Mouse (Mus musculus) testis, adult 2 months (tissue): ENCODE measurements at regions not wholly inside any gene's neighbourhood (a gene's known extent, or its start where the extent isn't known, plus 50 kb on each side); places are given as distances from the start of the nearest gene placed in this dataset.

ENCODE experiments used
- H3K27ac ChIP-seq: fragments of 200-500 bp; 2 replicates; pipeline ENCODE4 v1.5.1; 2012; ENCODE audit warnings: low read depth, low read length; ENCODE audit not compliant: control insufficient read depth, insufficient read depth
- H3K27me3 ChIP-seq: fragments of 200-500 bp; 2 replicates; pipeline ENCODE4 v1.6.1; 2012; ENCODE audit warnings: mild to moderate bottlenecking, low read length, moderate library complexity; ENCODE audit not compliant: control insufficient read depth, insufficient read depth
- H3K36me3 ChIP-seq: fragments of 200-500 bp; 2 replicates; pipeline ENCODE4 v1.6.1; 2012; ENCODE audit warnings: mild to moderate bottlenecking, low read length; ENCODE audit not compliant: control insufficient read depth, insufficient read depth
- H3K4me1 ChIP-seq: fragments of 200-500 bp; 2 replicates; pipeline ENCODE4 v1.6.1; 2012; ENCODE audit warnings: low read length; ENCODE audit not compliant: control insufficient read depth, insufficient read depth
- H3K4me3 ChIP-seq: fragments of 200-500 bp; 2 replicates; pipeline ENCODE4 v1.5.1; 2012; ENCODE audit warnings: low read depth, mild to moderate bottlenecking, low read length, moderate library complexity, mixed read lengths; ENCODE audit not compliant: control insufficient read depth
- CTCF ChIP-seq: fragments of 200-500 bp; IDR thresholded peaks from 2 replicates; pipeline ENCODE4 v1.5.1; 2012; ENCODE audit warnings: low read depth, mild to moderate bottlenecking, inconsistent platforms, low read length, moderate library complexity; ENCODE audit not compliant: control insufficient read depth, insufficient read depth, insufficient replicate concordance
- POLR2A ChIP-seq: fragments of 200-500 bp; IDR thresholded peaks from 2 replicates; pipeline ENCODE4 v1.6.1; 2012; ENCODE audit warnings: low read depth, mild to moderate bottlenecking, inconsistent platforms, low read length, moderate library complexity; ENCODE audit not compliant: control insufficient read depth

DNA sequence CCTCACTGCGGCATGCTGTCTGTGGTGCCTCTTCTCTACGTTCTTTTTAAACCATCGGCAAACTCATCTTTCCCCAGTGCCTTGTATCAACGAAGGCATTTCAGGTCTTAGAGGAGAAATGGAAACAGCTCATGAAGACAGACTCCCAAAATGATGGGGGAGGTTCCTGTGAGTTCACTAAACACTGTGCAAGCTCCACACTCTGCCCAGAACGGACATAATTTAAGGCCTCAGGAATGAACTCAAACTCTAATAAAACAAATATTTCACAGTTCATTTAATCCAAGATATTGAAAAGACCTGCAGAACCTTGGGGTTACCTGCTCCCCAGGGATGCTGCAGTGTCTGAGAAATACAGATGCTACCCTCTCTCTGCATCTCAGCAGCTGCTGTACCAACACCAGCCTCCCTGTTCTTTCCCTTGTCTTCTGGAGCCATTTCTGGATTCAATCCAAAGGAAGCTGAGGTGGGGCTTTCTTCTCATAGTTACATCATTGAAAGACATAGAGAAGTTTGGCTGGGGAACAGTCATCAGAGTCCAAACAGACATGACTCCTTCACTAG, 217.4 kb downstream of the Tox3 start:
- no peak overlapping the region for H3K4me3 ChIP-seq
- TF ChIP-seq POLR2A (no peak), CTCF (no peak)
- no peaks in the 10 kb centered on the region for H3K4me1 ChIP-seq
- H3K36me3 ChIP-seq, result no peaks in the 10 kb centered on the region
- no peaks in the 10 kb centered on the region for H3K27me3 ChIP-seq
- no peak overlapping the region for H3K27ac ChIP-seq

DNA sequence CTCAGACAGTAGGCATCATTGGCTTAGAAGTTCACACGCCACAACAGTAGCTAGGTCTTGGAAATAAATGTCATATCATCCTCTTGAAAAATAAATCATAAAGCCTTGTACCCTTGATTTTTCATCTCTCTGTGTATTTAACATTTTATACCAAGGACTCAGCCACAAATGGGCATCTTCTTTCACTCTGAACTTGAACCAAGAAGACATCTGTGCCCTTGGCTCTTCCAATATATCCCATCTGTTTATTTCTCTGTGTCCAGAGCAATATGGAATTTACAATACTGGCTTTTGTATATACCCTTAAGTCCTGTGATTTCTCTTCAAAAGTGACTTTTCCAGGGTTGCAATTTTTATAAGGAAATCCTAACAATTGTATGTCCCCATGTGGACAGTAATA, 222.7 kb downstream of the Tox3 start:
- no peaks in the 10 kb centered on the region for H3K27me3 ChIP-seq
- H3K4me1 ChIP-seq, result no peaks in the 10 kb centered on the region
- no peak for TF ChIP-seq CTCF
- TF ChIP-seq POLR2A, result no peak
- H3K36me3 ChIP-seq, result no peaks in the 10 kb centered on the region
- H3K27ac ChIP-seq, result no peak overlapping the region
- no peak overlapping the region for H3K4me3 ChIP-seq

DNA sequence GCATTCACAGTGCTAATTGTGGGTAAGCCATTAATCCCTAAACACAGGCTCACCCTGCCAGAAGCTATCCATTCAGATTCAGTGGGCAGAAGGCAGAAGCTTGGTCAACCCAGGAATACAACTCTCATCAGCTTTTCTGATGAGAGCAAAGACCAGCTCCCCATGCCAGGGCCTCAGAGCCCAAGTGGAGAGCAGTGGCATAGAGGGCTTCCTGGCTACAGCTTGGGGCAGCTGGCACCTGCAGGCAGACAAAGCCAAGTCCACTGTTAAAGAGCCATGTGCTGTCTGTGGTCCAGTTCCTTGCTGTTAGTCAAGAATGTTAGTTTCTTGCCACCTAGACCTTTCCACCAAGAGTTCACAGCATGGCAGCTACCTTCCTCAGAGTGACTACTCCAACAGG, 225.0 kb downstream of the Tox3 start:
- Histone ChIP-seq H3K27me3 (no peaks in the 10 kb centered on the region), H3K36me3 (no peaks in the 10 kb centered on the region), H3K4me3 (no peak overlapping the region), H3K27ac (no peak overlapping the region), H3K4me1 (no peaks in the 10 kb centered on the region)
- TF ChIP-seq CTCF, result no peak
- TF ChIP-seq POLR2A, result no peak

DNA sequence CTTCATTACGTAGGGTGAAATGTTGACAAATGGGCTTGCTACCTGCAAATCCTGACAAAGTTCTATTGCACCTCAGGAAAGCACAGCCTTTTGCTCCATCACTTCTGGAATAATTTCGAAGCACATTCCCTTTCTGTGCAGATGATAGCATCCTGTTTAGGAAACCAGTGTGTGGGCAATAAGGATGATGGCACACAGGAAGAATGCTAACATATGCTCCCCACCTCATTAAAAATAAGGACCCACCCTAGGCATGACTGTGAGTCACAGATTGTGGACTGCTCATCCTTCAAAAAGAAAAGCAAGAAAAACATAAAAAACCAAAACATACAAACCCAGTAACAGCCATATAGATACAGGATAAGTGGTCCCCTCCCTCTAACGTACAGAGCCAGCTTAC, 226.2 kb downstream of the Tox3 start:
- H3K27ac ChIP-seq, result no peak overlapping the region
- no peak for TF ChIP-seq POLR2A
- TF ChIP-seq CTCF, result no peak
- H3K4me1 ChIP-seq, result no peaks in the 10 kb centered on the region
- no peaks in the 10 kb centered on the region for H3K36me3 ChIP-seq
- H3K27me3 ChIP-seq, result no peaks in the 10 kb centered on the region
- no peak overlapping the region for H3K4me3 ChIP-seq

DNA sequence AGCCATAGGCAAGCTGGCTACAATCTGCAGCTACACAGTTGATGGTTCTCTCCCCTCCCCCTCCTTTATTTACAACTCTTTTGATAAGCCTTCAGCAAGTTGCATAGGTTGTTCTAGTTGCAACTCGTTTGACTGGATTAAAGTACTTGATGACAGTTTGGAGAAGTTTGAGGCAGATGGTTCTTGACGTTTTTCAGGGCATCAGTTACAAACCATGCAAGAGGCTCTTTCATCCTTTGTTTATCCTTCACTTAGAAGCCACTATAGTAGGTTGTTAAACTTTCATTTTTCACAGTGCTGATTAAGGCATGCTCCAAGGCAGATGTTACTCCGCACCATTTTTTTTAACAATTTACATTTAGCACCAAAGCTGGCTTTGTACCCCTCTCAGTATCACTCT, 227.1 kb downstream of the Tox3 start:
- no peak for TF ChIP-seq POLR2A
- no peak for TF ChIP-seq CTCF
- H3K36me3 ChIP-seq, result no peaks in the 10 kb centered on the region
- no peak overlapping the region for H3K4me3 ChIP-seq
- H3K27ac ChIP-seq, result no peak overlapping the region
- H3K27me3 ChIP-seq, result no peaks in the 10 kb centered on the region
- H3K4me1 ChIP-seq, result no peaks in the 10 kb centered on the region

DNA sequence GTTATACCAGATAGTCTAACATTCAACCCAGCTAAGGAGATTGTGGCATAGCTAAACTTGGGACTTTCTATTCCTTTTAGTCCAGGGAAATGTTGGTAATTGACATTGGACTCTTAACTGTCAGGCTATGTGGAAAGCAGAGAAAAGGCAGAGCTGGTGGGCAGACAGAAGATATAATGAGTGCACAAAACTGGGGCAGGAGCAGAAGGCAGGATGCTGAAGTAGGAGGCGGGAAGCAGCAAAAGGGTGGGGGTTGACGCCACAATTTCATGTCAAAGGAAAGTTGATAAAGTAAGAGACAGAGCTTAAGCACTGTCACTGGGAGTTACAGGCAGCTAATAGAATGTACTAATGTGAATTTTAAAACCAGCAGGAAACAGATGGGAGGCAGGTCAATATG, 232.7 kb downstream of the Tox3 start:
- no peaks in the 10 kb centered on the region for H3K27me3 ChIP-seq
- TF ChIP-seq POLR2A (no peak), CTCF (no peak)
- no peaks in the 10 kb centered on the region for H3K36me3 ChIP-seq
- H3K27ac ChIP-seq, result no peak overlapping the region
- H3K4me1 ChIP-seq, result no peaks in the 10 kb centered on the region
- H3K4me3 ChIP-seq, result no peak overlapping the region

DNA sequence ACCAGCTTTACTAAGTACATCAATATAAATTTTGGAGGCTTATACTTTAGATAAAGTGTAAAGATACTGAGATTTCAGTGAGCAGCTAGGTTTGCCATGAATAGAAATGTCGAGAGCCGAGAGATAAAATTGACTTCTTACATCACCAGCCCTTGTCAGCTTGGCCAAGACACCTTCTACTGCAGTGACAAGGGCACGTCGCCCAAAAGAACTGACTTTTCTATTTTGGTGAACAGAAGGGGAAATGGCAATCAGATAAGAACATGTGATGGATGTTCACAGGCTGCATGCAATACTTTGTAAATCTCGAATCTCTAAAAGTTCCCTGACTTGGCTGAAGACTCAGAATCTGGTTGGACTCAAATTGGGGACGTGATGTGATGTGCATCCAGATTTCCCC, 247.6 kb downstream of the Tox3 start:
- H3K4me1 ChIP-seq, result no peaks in the 10 kb centered on the region
- H3K36me3 ChIP-seq, result no peaks in the 10 kb centered on the region
- TF ChIP-seq CTCF (no peak), POLR2A (no peak)
- H3K27me3 ChIP-seq, result no peaks in the 10 kb centered on the region
- no peak overlapping the region for H3K4me3 ChIP-seq
- H3K27ac ChIP-seq, result no peak overlapping the region

DNA sequence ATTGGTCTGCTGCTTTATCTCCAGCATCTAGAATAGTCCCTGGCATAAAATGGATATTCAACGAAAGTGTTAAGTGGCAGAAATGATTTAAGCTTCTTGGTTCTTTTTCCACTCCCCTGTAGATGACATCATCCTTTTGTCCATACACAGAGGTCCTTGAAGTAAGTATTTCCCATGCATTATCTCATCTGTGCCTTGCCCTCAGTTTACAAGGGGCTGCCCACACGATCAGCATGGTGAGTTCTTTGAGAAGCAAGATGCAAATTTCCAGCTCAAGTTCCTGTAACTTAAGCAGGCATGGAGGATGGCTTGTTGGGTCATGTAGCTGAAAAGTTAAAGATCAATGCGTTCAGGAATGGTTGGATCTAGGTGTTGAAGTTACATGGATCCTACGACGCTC, 265.5 kb downstream of the Tox3 start:
- H3K27ac ChIP-seq, result no peak overlapping the region
- no peaks in the 10 kb centered on the region for H3K36me3 ChIP-seq
- H3K4me3 ChIP-seq, result no peak overlapping the region
- TF ChIP-seq CTCF (no peak), POLR2A (no peak)
- no peaks in the 10 kb centered on the region for H3K27me3 ChIP-seq
- H3K4me1 ChIP-seq, result no peaks in the 10 kb centered on the region
